Mouse (Mus musculus) CH12.LX (cell line): ENCODE data around the gene Usp37. TPM values are rescaled to one million over a fixed set of nuclear protein-coding genes. Genes with fewer than 3 reads are reported as not detected.
A peak's percentile ranks its signal among the peaks of the same experiment; 100 is the strongest.

Experiments used
- DNase-seq: peaks from one replicate; pipeline ENCODE4 v3.0.0-alpha.2; 2013; ENCODE audit errors: extremely low read depth
- H3K27ac ChIP-seq: 2 replicates; pipeline ENCODE4 v1.5.1; 2012; ENCODE audit warnings: low read depth, mild to moderate bottlenecking, control low read depth, moderate library complexity; ENCODE audit not compliant: insufficient read depth
- H3K27me3 ChIP-seq: replicated peaks from 2 replicates; pipeline ENCODE3; 2012; ENCODE audit warnings: inconsistent platforms
- H3K36me3 ChIP-seq, 2 experiments: replicated peaks in 1 of 2; 2 replicates each; pipeline versions ENCODE3 to v1.6.1; 2012; ENCODE audit warnings: inconsistent platforms in 1 of 2, low read length in 1 of 2, mild to moderate bottlenecking in 1 of 2, mixed read lengths in 1 of 2, moderate library complexity in 1 of 2; ENCODE audit not compliant: control insufficient read depth in 1 of 2, insufficient read depth in 1 of 2
- H3K4me1 ChIP-seq, 2 experiments: 2 replicates each; pipeline ENCODE4 v1.6.1; 2012; ENCODE audit warnings: inconsistent platforms in 1 of 2, moderate library complexity in 1 of 2; ENCODE audit not compliant: insufficient read depth in 2 of 2, control insufficient read depth in 1 of 2
- H3K4me2 ChIP-seq: 2 replicates; pipeline ENCODE4 v1.6.1; 2012; ENCODE audit warnings: low read depth, mild to moderate bottlenecking, control low read depth; ENCODE audit not compliant: poor library complexity, insufficient read depth, severe bottlenecking
- H3K4me3 ChIP-seq, 3 experiments: fragments of 150-350 bp in 1 of 3; sonication (generic) in 1 of 3; replicated peaks in 1 of 3; 2 replicates each; pipeline versions ENCODE3 to v1.5.1; 2011 to 2012; ENCODE audit warnings: low read depth in 2 of 3, low read length in 2 of 3, mild to moderate bottlenecking in 2 of 3, moderate library complexity in 2 of 3, control low read depth in 1 of 3, improper control_type of control experiment in 1 of 3, inconsistent platforms in 1 of 3, mixed read lengths in 1 of 3; ENCODE audit not compliant: poor library complexity in 1 of 3
- H3K79me2 ChIP-seq: replicated peaks from 2 replicates; pipeline ENCODE4 v1.6.1; 2012; ENCODE audit warnings: mild to moderate bottlenecking, moderate library complexity; ENCODE audit not compliant: control insufficient read depth, poor library complexity, insufficient read depth, severe bottlenecking; ENCODE audit errors: extremely low read depth
- H3K9ac ChIP-seq: 2 replicates; pipeline ENCODE4 v1.6.1; 2012; ENCODE audit warnings: low read depth, mild to moderate bottlenecking, control low read depth, moderate library complexity; ENCODE audit not compliant: insufficient read depth
- H3K9me3 ChIP-seq: replicated peaks from 2 replicates; pipeline ENCODE3; 2012; ENCODE audit warnings: low read length, inconsistent platforms, mixed read lengths
- BHLHE40 ChIP-seq: IDR thresholded peaks from 2 replicates; pipeline ENCODE4 v1.6.1; 2011; ENCODE audit warnings: mild to moderate bottlenecking, low read depth, low read length, improper control_type of control experiment
- CHD1 ChIP-seq: IDR thresholded peaks from 2 replicates; pipeline ENCODE4 v1.6.1; 2012; ENCODE audit warnings: low read depth, low read length, improper control_type of control experiment, inconsistent platforms
- CHD2 ChIP-seq: IDR thresholded peaks from 2 replicates; pipeline ENCODE4 v1.6.1; 2011; ENCODE audit warnings: low read length, improper control_type of control experiment
- ELF1 ChIP-seq: IDR thresholded peaks from 2 replicates; pipeline ENCODE4 v1.6.1; 2014; ENCODE audit warnings: low read depth, mild to moderate bottlenecking, inconsistent platforms, low read length, improper control_type of control experiment
- EP300 ChIP-seq: IDR thresholded peaks from 2 replicates; pipeline ENCODE4 v1.6.1; 2011; ENCODE audit warnings: low read length, improper control_type of control experiment
- ETS1 ChIP-seq: conservative IDR thresholded peaks from 2 replicates; pipeline ENCODE4 v1.6.1; 2012; ENCODE audit warnings: low read depth, mild to moderate bottlenecking, inconsistent platforms, low read length, improper control_type of control experiment, moderate library complexity
- GABPA ChIP-seq: IDR thresholded peaks from 2 replicates; pipeline ENCODE4 v1.6.1; 2012; ENCODE audit warnings: low read depth, low read length, improper control_type of control experiment, inconsistent platforms; ENCODE audit not compliant: insufficient replicate concordance
- HCFC1 ChIP-seq: IDR thresholded peaks from 2 replicates; pipeline ENCODE4 v1.6.1; 2012; ENCODE audit warnings: low read depth, mild to moderate bottlenecking, inconsistent platforms, low read length, improper control_type of control experiment
- IRF4 ChIP-seq: IDR thresholded peaks from 2 replicates; pipeline ENCODE4 v1.6.1; 2014; ENCODE audit warnings: low read depth, mild to moderate bottlenecking, inconsistent platforms, low read length, improper control_type of control experiment
- JUND ChIP-seq: conservative IDR thresholded peaks from 2 replicates; pipeline ENCODE4 v1.6.1; 2011; ENCODE audit warnings: low read depth, low read length, improper control_type of control experiment
- KAT2A ChIP-seq: IDR thresholded peaks from 2 replicates; pipeline ENCODE4 v1.6.1; 2012; ENCODE audit warnings: low read length, improper control_type of control experiment, inconsistent platforms; ENCODE audit not compliant: insufficient replicate concordance
- MAX ChIP-seq: IDR thresholded peaks from 2 replicates; pipeline ENCODE4 v1.6.1; 2011; ENCODE audit warnings: low read length, improper control_type of control experiment
- MAZ ChIP-seq: IDR thresholded peaks from 2 replicates; pipeline ENCODE4 v1.6.1; 2012; ENCODE audit warnings: low read depth, mild to moderate bottlenecking, inconsistent platforms, low read length, improper control_type of control experiment, moderate library complexity
- MXI1 ChIP-seq: IDR thresholded peaks from 2 replicates; pipeline ENCODE4 v1.6.1; 2011; ENCODE audit warnings: mild to moderate bottlenecking, low read depth, low read length, improper control_type of control experiment
- NELFE ChIP-seq: IDR thresholded peaks from 2 replicates; pipeline ENCODE4 v1.6.1; 2011; ENCODE audit warnings: low read depth, low read length, improper control_type of control experiment
- NRF1 ChIP-seq: IDR thresholded peaks from 2 replicates; pipeline ENCODE4 v1.6.1; 2014; ENCODE audit warnings: low read depth, mild to moderate bottlenecking, inconsistent platforms, low read length, improper control_type of control experiment, moderate library complexity
- PAX5 ChIP-seq: IDR thresholded peaks from 2 replicates; pipeline ENCODE4 v1.6.1; 2012; ENCODE audit warnings: low read length, inconsistent platforms, mixed read lengths
- POLR2A ChIP-seq: IDR thresholded peaks from 2 replicates; pipeline ENCODE4 v1.6.1; 2011; ENCODE audit warnings: low read depth, mild to moderate bottlenecking, improper control_type of control experiment, low read length
- POLR2AphosphoS2 ChIP-seq: IDR thresholded peaks from 2 replicates; pipeline ENCODE4 v1.6.1; 2011; ENCODE audit warnings: low read depth, low read length, improper control_type of control experiment
- RAD21 ChIP-seq: IDR thresholded peaks from 2 replicates; pipeline ENCODE4 v1.6.1; 2011; ENCODE audit warnings: low read depth, mild to moderate bottlenecking, low read length, improper control_type of control experiment, moderate library complexity
- RCOR1 ChIP-seq: conservative IDR thresholded peaks from 2 replicates; pipeline ENCODE4 v1.6.1; 2012; ENCODE audit warnings: low read depth, mild to moderate bottlenecking, inconsistent platforms, low read length, improper control_type of control experiment
- SIN3A ChIP-seq: IDR thresholded peaks from 2 replicates; pipeline ENCODE4 v1.6.1; 2012; ENCODE audit warnings: low read length, improper control_type of control experiment, inconsistent platforms
- SMC3 ChIP-seq: IDR thresholded peaks from 2 replicates; pipeline ENCODE4 v1.6.1; 2011; ENCODE audit warnings: low read depth, low read length, improper control_type of control experiment
- TBP ChIP-seq: conservative IDR thresholded peaks from 2 replicates; pipeline ENCODE4 v1.6.1; 2011; ENCODE audit warnings: low read depth, low read length, improper control_type of control experiment
- TCF12 ChIP-seq: IDR thresholded peaks from 2 replicates; pipeline ENCODE4 v1.6.1; 2014; ENCODE audit warnings: low read depth, mild to moderate bottlenecking, inconsistent platforms, low read length, improper control_type of control experiment
- USF1 ChIP-seq: IDR thresholded peaks from 2 replicates; pipeline ENCODE4 v1.6.1; 2014; ENCODE audit warnings: low read depth, mild to moderate bottlenecking, inconsistent platforms, low read length, improper control_type of control experiment
- USF2 ChIP-seq: conservative IDR thresholded peaks from 2 replicates; pipeline ENCODE4 v1.6.1; 2011; ENCODE audit warnings: low read depth, low read length, improper control_type of control experiment
- ZKSCAN1 ChIP-seq: IDR thresholded peaks from 2 replicates; pipeline ENCODE4 v1.6.1; 2012; ENCODE audit warnings: low read depth, inconsistent platforms, low read length, improper control_type of control experiment, borderline replicate concordance
- ZMIZ1 ChIP-seq: IDR thresholded peaks from 2 replicates; pipeline ENCODE4 v1.6.1; 2012; ENCODE audit warnings: low read depth, mild to moderate bottlenecking, inconsistent platforms, low read length, improper control_type of control experiment
- ZNF384 ChIP-seq: IDR thresholded peaks from 2 replicates; pipeline ENCODE4 v1.6.1; 2012; ENCODE audit warnings: low read depth, low read length, improper control_type of control experiment, inconsistent platforms
- dilution Hi-C: fragments of 300-500 bp; cut with MboI; formaldehyde crosslinking; loops from 2 replicates; pipeline ENCODE4 v1.14.3; 2020; ENCODE audit warnings: low sequenced_read_pairs; ENCODE audit not compliant: extremely low pct_unique_long_range_greater_than_20kb, extremely low pct_ligation_motif_present
- in situ Hi-C: fragments of 300-500 bp; cut with MboI; formaldehyde crosslinking; loops from 3 replicates; pipeline ENCODE4 v1.14.3; 2019; ENCODE audit warnings: low sequenced_read_pairs, low pct_ligation_motif_present, low pct_unique_long_range_greater_than_20kb, mixed read lengths
- polyA plus RNA-seq: library from polyadenylated mRNA; unstranded; fragments of >175 nt; gene quantifications from 2 replicates; pipeline ENCODE4 v1.2.1, GENCODE M21; 2012; ENCODE audit warnings: low read depth; ENCODE audit not compliant: insufficient read length
- total RNA-seq, 2 experiments: library from RNA; depleted of rRNA; stranded (reverse); fragments of 300-350 nt in 1 of 2; fragments of >200 nt in 1 of 2; gene quantifications; 2 replicates each; pipeline ENCODE4 v1.2.3; 2012 to 2014

Usp37 gene
- total and polyA plus RNA-seq, 3 experiments, result 13.8 to 24.5 (median 24.1) TPM

- Histone ChIP-seq H3K9ac (peak overlapping the region; percentile 77), H3K36me3 (peaks cover 0 to 23% of the 10 kb centered on the region in 2 experiments), H3K9me3 (no peaks in the 10 kb centered on the region), H3K79me2 (peaks cover 6% of the 10 kb centered on the region), H3K27me3 (no peaks in the 10 kb centered on the region), H3K4me1 (peaks cover 27 to 69% of the 10 kb centered on the region in 2 experiments), H3K4me2 (peak overlapping the region; percentile 69), H3K4me3 (peak overlapping the region in 1 of 3 experiments; percentile 55), H3K27ac (peak overlapping the region; percentile 87)
- in situ Hi-C loops, result no loop called here
- no peak for DNase-seq
- no peak for TF ChIP-seq RCOR1
- TF ChIP-seq, all 38 proteins: peak for 0
- dilution Hi-C loops, result no loop called here
Measured at GRCm38 (mm10) chr1:74387386-74387988, 156.6 kb downstream of the Usp37 start.

DNA sequence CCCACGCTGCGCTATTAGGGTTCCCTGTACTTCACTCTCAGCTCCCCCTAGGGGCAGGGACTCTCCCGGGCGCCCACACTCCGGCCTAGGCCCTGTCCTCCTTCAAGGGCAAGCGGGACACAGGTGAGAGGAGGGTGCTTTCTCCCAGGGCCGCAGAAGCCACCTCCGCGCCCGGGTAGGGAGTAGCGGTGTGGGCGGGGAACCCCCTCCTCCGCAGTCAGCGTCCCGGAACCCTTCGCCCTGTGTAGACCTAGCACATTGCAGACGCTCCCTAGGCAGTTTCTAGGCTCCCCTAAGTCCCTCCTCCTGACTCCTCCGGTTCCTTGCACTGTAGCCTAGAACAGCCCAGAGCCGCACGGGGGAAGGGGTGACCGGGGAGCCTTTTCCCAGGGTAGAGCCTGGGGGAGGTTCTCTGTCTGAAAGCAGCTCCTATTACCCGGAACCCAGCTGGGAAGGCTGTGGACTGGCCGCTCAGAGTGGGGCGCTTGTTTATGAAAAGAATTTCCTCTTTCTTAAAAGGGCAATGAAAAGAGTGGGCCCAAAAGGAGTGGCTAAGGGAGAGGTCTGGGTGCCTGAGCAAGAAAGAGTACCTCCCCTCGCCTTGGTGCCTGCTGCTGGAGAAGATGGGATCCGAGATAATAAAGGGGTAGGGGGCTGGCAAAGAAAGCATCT, 157.2 kb downstream of the Usp37 start:
- Histone ChIP-seq H3K27me3 (no peaks in the 10 kb centered on the region), H3K79me2 (no peaks in the 10 kb centered on the region; the same call in 1 of the 2 replicates), H3K9me3 (no peaks in the 10 kb centered on the region), H3K4me1 (peaks cover 31 to 74% of the 10 kb centered on the region in 2 experiments), H3K36me3 (peaks cover 0 to 23% of the 10 kb centered on the region in 2 experiments), H3K9ac (peak overlapping the region; percentile 77), H3K4me2 (peak overlapping the region; percentile 69), H3K27ac (peak overlapping the region; percentile 87), H3K4me3 (peak overlapping the region; percentile 53 to 57 (median 55))
- in situ Hi-C loops (no loop called here), dilution Hi-C loops (no loop called here)
- peak; percentile 97 for DNase-seq
- no peak for TF ChIP-seq ZKSCAN1
- peak; percentile 70 for TF ChIP-seq POLR2A
- TF ChIP-seq BHLHE40, result peak; percentile 70
- no peak for TF ChIP-seq POLR2AphosphoS2
- peak; percentile 83 for TF ChIP-seq TCF12
- peak; percentile 63 for TF ChIP-seq RAD21
- TF ChIP-seq HCFC1, result peak; percentile 75
- TF ChIP-seq NELFE, result peak; percentile 53; the same call in 1 of the 2 replicates
- TF ChIP-seq SMC3, result peak; percentile 80
- 0 out of 2 replicates have a peak, but pooled peaks have one; percentile 17 for TF ChIP-seq ZMIZ1
- TF ChIP-seq CHD1, result no peak
- no peak; the same call in 1 of the 2 replicates for TF ChIP-seq GABPA
- peak; percentile 97 for TF ChIP-seq MAZ
- peak; percentile 96 for TF ChIP-seq RCOR1
- peak; percentile 59; the same call in 1 of the 2 replicates for TF ChIP-seq KAT2A
- TF ChIP-seq EP300, result peak; percentile 7; the same call in 1 of the 2 replicates
- 0 out of 2 replicates have a peak, but pooled peaks have one; percentile 52 for TF ChIP-seq MAX
- TF ChIP-seq USF2, result no peak
- peak; percentile 89 for TF ChIP-seq MXI1
- peak; percentile 62; the same call in 1 of the 2 replicates for TF ChIP-seq TBP
- no peak for TF ChIP-seq USF1
- peak; percentile 19; the same call in 1 of the 2 replicates for TF ChIP-seq CHD2
- TF ChIP-seq IRF4, result peak; percentile 85
- TF ChIP-seq ELF1, result peak; percentile 82
- no peak for TF ChIP-seq NRF1
- peak; percentile 99 for TF ChIP-seq SIN3A
- TF ChIP-seq ETS1, result peak; percentile 75
- peak; percentile 7; the same call in 1 of the 2 replicates for TF ChIP-seq JUND
- no peak for TF ChIP-seq PAX5
- TF ChIP-seq ZNF384, result no peak; the same call in 1 of the 2 replicates
